In the genomic region with DNA sequence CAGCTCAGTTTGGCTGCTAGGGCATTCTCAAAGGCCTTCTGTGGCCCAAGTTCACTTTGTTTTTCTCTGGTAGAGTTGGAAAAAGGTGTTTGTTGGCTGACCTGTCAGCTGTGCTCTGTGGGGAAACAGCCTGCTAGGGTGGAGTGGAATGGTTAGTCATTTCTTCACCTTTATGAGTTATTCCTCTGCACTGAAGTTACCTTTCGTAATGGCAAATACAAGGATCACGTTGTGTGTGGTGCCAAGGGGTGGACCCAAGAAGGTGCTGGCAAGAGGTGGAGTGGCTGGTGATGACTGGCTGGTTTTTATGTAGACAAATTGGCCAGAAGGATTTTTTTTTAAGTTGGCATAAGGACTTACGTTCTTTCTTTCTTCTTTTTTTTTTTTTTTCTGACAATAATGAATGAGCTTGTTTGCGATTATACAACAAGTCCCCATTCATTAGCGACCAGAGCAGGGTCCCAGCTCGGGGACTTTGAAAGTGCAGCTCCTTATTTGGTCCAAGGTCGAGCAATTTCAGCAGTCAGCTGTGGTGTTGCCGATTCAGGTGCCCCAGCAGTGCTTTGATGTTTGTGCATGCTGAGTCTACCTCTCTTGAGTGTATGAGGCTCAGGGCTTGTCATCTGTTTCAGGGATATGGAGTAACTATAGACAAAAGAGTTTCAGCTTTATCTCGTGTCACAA, we compare ENCODE assay signal across 20 mouse cellular contexts. TPM values are rescaled to one million over a fixed set of nuclear protein-coding genes. Genes with fewer than 3 reads are reported as not detected.
DNase-seq lines count a peak whose midpoint lies in the region; ATAC-seq and TF ChIP-seq lines count a peak whose summit lies in the region.
"Had no signal": no experiment of that assay in that cellular context is flagged by ENCODE, and none has a peak within 500 bp of the region (broad histone marks: within the 10 kb centered on the region; RNA-seq: fewer than 3 reads in every experiment).

No protein-coding gene starts in this region.

- peaks cover 7% of the 10 kb centered on the region; the same call in 1 of the 2 replicates for H3K4me1 ChIP-seq in kidney, adult 2 months (ENCODE audit: control insufficient read depth, insufficient read depth, low read length)
- peaks cover 3% of the 10 kb centered on the region; the same call in 1 of the 2 replicates for H3K4me1 ChIP-seq in limb, embryonic 13.5 days
- H3K4me1 ChIP-seq: heart, embryonic 15.5 days; hindbrain, embryonic 13.5 days; midbrain, embryonic 13.5 days had no signal

- peak; percentile 76 for ATAC-seq in limb, embryonic 13.5 days (ENCODE audit: low FRiP score, low read depth)
- ATAC-seq in megakaryocyte, adult 5-6 weeks (ENCODE audit: poor library complexity, severe bottlenecking) = no peak
- ATAC-seq: midbrain, embryonic 13.5 days had no signal

- H3K9ac ChIP-seq in limb, embryonic 13.5 days = no peak overlapping the region
- H3K9ac ChIP-seq: heart, embryonic 15.5 days; hindbrain, embryonic 13.5 days; midbrain, embryonic 13.5 days had no signal

- no peak for TF ChIP-seq POLR2A in kidney, adult 2 months (IDR thresholded peaks at IDR 0.05; ENCODE audit: low read depth, low read length)

- peak overlapping the region; percentile 43; the same call in 1 of the 2 replicates for H3K27ac ChIP-seq in kidney, adult 2 months (ENCODE audit: insufficient read depth, low read depth, low read length)
- H3K27ac ChIP-seq in limb, embryonic 13.5 days = peak overlapping the region; percentile 63; the same call in 1 of the 2 replicates
- H3K27ac ChIP-seq: heart, embryonic 15.5 days; hindbrain, embryonic 13.5 days; midbrain, embryonic 13.5 days had no signal

- DNase-seq in kidney, adult 2 months = peak; percentile 86
- no peak for DNase-seq in kidney, postnatal 14 days
- peak; percentile 65 to 76 for DNase-seq in lung, adult 18-20 months
- no peak for DNase-seq in lung, postnatal 14 days
- DNase-seq in cerebellum, postnatal 4 days (ENCODE audit: low spot score in 2 of 2) = no peak
- DNase-seq: cerebellum, adult 9-10 months; embryo, embryonic 11 days; gastrocnemius, postnatal 36 days; left cerebral cortex, postnatal 4 days; right cerebral cortex, postnatal 4 days had no signal

- no peaks in the 10 kb centered on the region for H3K36me3 ChIP-seq in kidney, adult 2 months (ENCODE audit: control insufficient read depth, insufficient read depth, low read length)
- H3K36me3 ChIP-seq in limb, embryonic 13.5 days = no peaks in the 10 kb centered on the region
- H3K36me3 ChIP-seq: heart, embryonic 15.5 days; hindbrain, embryonic 13.5 days; midbrain, embryonic 13.5 days had no signal

- H3K27me3 ChIP-seq in kidney, adult 2 months (replicated peaks; ENCODE audit: control insufficient read depth, insufficient read depth, low read length) = no peaks in the 10 kb centered on the region; the same call in 1 of the 2 replicates
- no peaks in the 10 kb centered on the region for H3K27me3 ChIP-seq in limb, embryonic 13.5 days
- H3K27me3 ChIP-seq: heart, embryonic 15.5 days; hindbrain, embryonic 13.5 days; midbrain, embryonic 13.5 days had no signal

- no peaks in the 10 kb centered on the region for H3K9me3 ChIP-seq in limb, embryonic 13.5 days
- H3K9me3 ChIP-seq: heart, embryonic 15.5 days; hindbrain, embryonic 13.5 days; midbrain, embryonic 13.5 days had no signal

- 56% methylated on average over 9 of the region's 9 CpGs for WGBS in kidney, adult 2 months
- WGBS in limb, embryonic 13.5 days = 44% methylated on average over 9 of the region's 9 CpGs

- no peak overlapping the region for H3K4me3 ChIP-seq in kidney, adult 2 months (ENCODE audit: insufficient read depth, low read depth, low read length)
- no peak overlapping the region for H3K4me3 ChIP-seq in limb, embryonic 13.5 days
- H3K4me3 ChIP-seq: erythroblast, embryonic 14.5 days; heart, embryonic 15.5 days; hindbrain, embryonic 13.5 days; midbrain, embryonic 13.5 days had no signal

- no peak for TF ChIP-seq CTCF in kidney, adult 2 months (conservative IDR thresholded peaks at IDR 0.05; ENCODE audit: insufficient read depth, insufficient read length, low read depth, low read length)

- no peak overlapping the region for H3K4me2 ChIP-seq in limb, embryonic 13.5 days (replicated peaks)
- H3K4me2 ChIP-seq: heart, embryonic 15.5 days; hindbrain, embryonic 13.5 days; midbrain, embryonic 13.5 days had no signal

RNA-seq across cellular contexts. Expression of a gene that starts 10.5 kb away (rescaled TPM):
- not detected in 2 replicates for polyA plus RNA-seq in kidney, adult 2 months (2012; rRNA removed)
- polyA plus RNA-seq in limb, embryonic 13.5 days (2015; fragmentation: Nextera tagmentation; extraction: Ambion mirVana) = not detected in 2 replicates
- total RNA-seq in megakaryocyte, adult 5-6 weeks (2015) = not detected in 2 replicates
- total RNA-seq in megakaryocyte, adult 5-6 weeks (2017) = not detected in 2 replicates
- total RNA-seq: gastrocnemius, postnatal 36 days; layer of hippocampus, adult 18-20 months; left cerebral cortex, postnatal 4 days had no signal
- polyA plus RNA-seq: erythroblast, embryonic 14.5 days; frontal cortex, adult 2 months; heart, embryonic 15.5 days; hindbrain, embryonic 13.5 days; lung, embryonic 16.5 days; midbrain, embryonic 13.5 days; thymus, postnatal 0 days had no signal

Comparison
In these comparisons a context has a peak if more than half of its experiments do, and no peak if none do; other contexts are left out.
1. DNase-seq: peak in kidney, adult 2 months (single experiment) and lung, adult 18-20 months (2 of 2); none in kidney, postnatal 14 days (single experiment), lung, postnatal 14 days (single experiment) and cerebellum, postnatal 4 days (0 of 2).